Mouse (Mus musculus) heart, embryonic 15.5 days (tissue): ENCODE data around the gene Prox2. TPM values are rescaled to one million over a fixed set of nuclear protein-coding genes. Genes with fewer than 3 reads are reported as not detected.
A peak's percentile ranks its signal among the peaks of the same experiment; 100 is the strongest.

Experiments used
- ATAC-seq: fragments of 200-750 bp; cut with Nextera tagmentation; replicated peaks from 2 replicates; pipeline ENCODE4 v1.8.0; 2017; ENCODE audit warnings: low read depth, moderate TSS enrichment; ENCODE audit not compliant: insufficient number of reproducible peaks, insufficient read depth, low FRiP score
- H3K27ac ChIP-seq: fragments of 300-500 bp; sonication (generic); 2 replicates; pipeline ENCODE4 v1.5.1; 2015; ENCODE audit warnings: mild to moderate bottlenecking, inconsistent platforms
- H3K27me3 ChIP-seq: fragments of 300-500 bp; sonication (generic); 2 replicates; pipeline ENCODE4 v1.6.1; 2015; ENCODE audit warnings: inconsistent platforms
- H3K36me3 ChIP-seq: fragments of 300-500 bp; sonication (generic); 2 replicates; pipeline ENCODE4 v1.6.1; 2015; ENCODE audit warnings: mild to moderate bottlenecking, inconsistent platforms
- H3K4me1 ChIP-seq: fragments of 300-500 bp; sonication (generic); replicated peaks from 2 replicates; pipeline ENCODE4 v1.6.1; 2015; ENCODE audit warnings: inconsistent platforms
- H3K4me2 ChIP-seq: fragments of 300-500 bp; sonication (generic); 2 replicates; pipeline ENCODE4 v1.6.1; 2015; ENCODE audit warnings: inconsistent platforms, mild to moderate bottlenecking, moderate library complexity
- H3K4me3 ChIP-seq: fragments of 300-500 bp; sonication (generic); 2 replicates; pipeline ENCODE4 v1.5.1; 2015; ENCODE audit warnings: mild to moderate bottlenecking, inconsistent platforms
- H3K9ac ChIP-seq: fragments of 300-500 bp; sonication (generic); 2 replicates; pipeline ENCODE4 v1.6.1; 2015; ENCODE audit warnings: mild to moderate bottlenecking, inconsistent platforms
- H3K9me3 ChIP-seq: fragments of 300-500 bp; sonication (generic); replicated peaks from 2 replicates; pipeline ENCODE4 v1.6.1; 2016; ENCODE audit warnings: inconsistent platforms
- WGBS: fragments of 180-500 bp; shearing (Covaris S2); methylation state at CpG from one replicate; pipeline ENCODE4 v1.1.7; 2015; ENCODE audit warnings: mixed read lengths; 5-methylcytosine and 5-hydroxymethylcytosine counted together
- polyA plus RNA-seq: library from polyadenylated mRNA; unstranded; fragments of >200 nt; fragmentation: Nextera tagmentation; extraction: Ambion mirVana; gene quantifications from 2 replicates; pipeline ENCODE4 v1.2.1, GENCODE M21; 2015

Gene Prox2
- polyA plus RNA-seq, 1 experiment from 2014 or later = 2.5 TPM

- H3K27me3 ChIP-seq = no peaks in the 10 kb centered on the region
- H3K4me3 ChIP-seq = no peak overlapping the region
- WGBS = 73% methylated on average over 9 of the region's 9 CpGs
- H3K4me2 ChIP-seq = no peak overlapping the region
- no peak for ATAC-seq
- H3K36me3 ChIP-seq = peaks cover 91% of the 10 kb centered on the region
- H3K27ac ChIP-seq = no peak overlapping the region
- 0 out of 2 replicates have a peak, but pooled peaks cover 4% of the 10 kb centered on the region for H3K4me1 ChIP-seq
- no peak overlapping the region for H3K9ac ChIP-seq
- H3K9me3 ChIP-seq = no peaks in the 10 kb centered on the region
These were observed 18.9 kb upstream of the Prox2 start for GRCm38 (mm10) chr12:85129426-85129978.

GRCm38 (mm10) chr12:85126986-85127603 is 16.5 kb upstream of the Prox2 start:
- Histone ChIP-seq H3K4me2 (no peak overlapping the region), H3K27me3 (no peaks in the 10 kb centered on the region), H3K9me3 (no peaks in the 10 kb centered on the region), H3K36me3 (peaks cover 92% of the 10 kb centered on the region), H3K9ac (no peak overlapping the region), H3K27ac (no peak overlapping the region), H3K4me1 (0 out of 2 replicates have a peak, but pooled peaks cover 4% of the 10 kb centered on the region), H3K4me3 (no peak overlapping the region)
- ATAC-seq = no peak
- 80% methylated on average over 8 of the region's 8 CpGs for WGBS

DNA sequence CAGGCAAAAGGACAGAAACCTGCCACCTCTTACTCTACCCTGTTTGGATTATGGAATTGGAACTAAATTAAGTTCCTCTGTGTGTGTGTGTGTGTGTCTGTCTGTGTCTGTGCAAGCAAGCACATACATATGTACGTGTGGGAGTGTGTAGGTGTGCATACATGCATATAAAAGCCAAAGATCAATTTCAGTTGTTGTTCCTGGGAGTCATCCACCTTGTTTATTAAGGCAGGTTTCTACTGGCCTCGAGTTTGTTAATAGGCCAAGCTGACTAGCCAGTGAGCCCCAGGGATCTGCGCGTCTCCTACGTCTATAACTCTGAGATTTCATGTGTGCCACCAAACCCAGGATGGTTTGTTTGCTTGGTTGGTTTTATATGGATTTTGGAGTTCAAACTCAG is 14.2 kb upstream of the Prox2 start:
- Histone ChIP-seq H3K9ac (no peak overlapping the region), H3K9me3 (no peaks in the 10 kb centered on the region), H3K4me3 (no peak overlapping the region), H3K4me2 (no peak overlapping the region), H3K4me1 (0 out of 2 replicates have a peak, but pooled peaks cover 4% of the 10 kb centered on the region), H3K27me3 (no peaks in the 10 kb centered on the region), H3K27ac (no peak overlapping the region), H3K36me3 (peaks cover 91% of the 10 kb centered on the region)
- no peak for ATAC-seq
- 92% methylated on average over 5 of the region's 5 CpGs for WGBS

GRCm38 (mm10) chr12:85123645-85124044 is 13.1 kb upstream of the Prox2 start:
- H3K4me3 ChIP-seq = no peak overlapping the region
- H3K4me2 ChIP-seq = no peak overlapping the region
- H3K4me1 ChIP-seq = no peaks in the 10 kb centered on the region
- no peaks in the 10 kb centered on the region for H3K27me3 ChIP-seq
- WGBS = 80% methylated on average over 11 of the region's 11 CpGs
- ATAC-seq = no peak
- no peaks in the 10 kb centered on the region for H3K9me3 ChIP-seq
- 0 out of 2 replicates have a peak overlapping the region, but pooled peaks have one; percentile 20 for H3K27ac ChIP-seq
- H3K9ac ChIP-seq = no peak overlapping the region
- H3K36me3 ChIP-seq = peaks cover 93% of the 10 kb centered on the region

DNA sequence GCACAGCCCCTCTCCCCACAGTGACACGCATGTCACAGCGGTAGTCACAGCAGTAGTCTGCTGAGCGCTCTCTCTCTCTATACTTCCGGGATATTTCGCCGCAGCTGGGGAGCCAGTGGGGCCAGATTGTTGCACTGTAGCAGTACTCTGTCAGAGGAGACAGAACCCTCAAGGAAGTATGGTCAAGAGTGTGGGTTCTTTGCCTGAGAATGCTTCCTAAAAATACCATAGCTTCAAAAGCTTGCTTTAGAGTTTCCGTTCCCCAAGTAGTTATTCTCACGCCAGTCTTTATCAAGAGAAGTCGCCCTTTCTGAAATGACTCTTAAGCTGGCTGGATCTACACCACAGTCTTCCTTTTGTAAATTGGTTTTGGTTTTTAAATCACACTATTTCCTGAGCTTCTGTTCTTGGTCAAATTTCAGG is 12.6 kb upstream of the Prox2 start:
- WGBS = 90% methylated on average over 9 of the region's 9 CpGs
- Histone ChIP-seq H3K27ac (0 out of 2 replicates have a peak overlapping the region, but pooled peaks have one; percentile 20), H3K4me2 (no peak overlapping the region), H3K9ac (no peak overlapping the region), H3K9me3 (no peaks in the 10 kb centered on the region), H3K36me3 (peaks cover 93% of the 10 kb centered on the region), H3K4me1 (no peaks in the 10 kb centered on the region), H3K4me3 (no peak overlapping the region), H3K27me3 (no peaks in the 10 kb centered on the region)
- ATAC-seq = no peak

GRCm38 (mm10) chr12:85121806-85122459 is 11.4 kb upstream of the Prox2 start:
- Histone ChIP-seq H3K9me3 (no peaks in the 10 kb centered on the region), H3K27ac (no peak overlapping the region), H3K36me3 (peaks cover 82% of the 10 kb centered on the region), H3K27me3 (no peaks in the 10 kb centered on the region), H3K9ac (no peak overlapping the region), H3K4me3 (no peak overlapping the region), H3K4me2 (no peak overlapping the region), H3K4me1 (no peaks in the 10 kb centered on the region)
- no peak for ATAC-seq
- 85% methylated on average over 9 of the region's 9 CpGs for WGBS

GRCm38 (mm10) chr12:85115678-85116077 is 5.1 kb upstream of the Prox2 start:
- WGBS = 71% methylated on average over 7 of the region's 7 CpGs

GRCm38 (mm10) chr12:85113917-85114316 is 3.4 kb upstream of the Prox2 start:
- H3K27ac ChIP-seq = peak overlapping the region; percentile 25; the same call in 1 of the 2 replicates
- peaks cover 34% of the 10 kb centered on the region for H3K4me1 ChIP-seq
- no peak for ATAC-seq
- 83% methylated on average over 3 of the region's 3 CpGs for WGBS
- no peak overlapping the region for H3K9ac ChIP-seq
- no peak overlapping the region for H3K4me3 ChIP-seq
- H3K9me3 ChIP-seq = no peaks in the 10 kb centered on the region
- H3K4me2 ChIP-seq = no peak overlapping the region
- H3K36me3 ChIP-seq = peaks cover 11% of the 10 kb centered on the region
- no peaks in the 10 kb centered on the region for H3K27me3 ChIP-seq

More at GRCm38 (mm10) chr12:85115678-85116077, 5.1 kb upstream of the Prox2 start:
- no peak overlapping the region for H3K4me2 ChIP-seq
- peaks cover 29% of the 10 kb centered on the region for H3K36me3 ChIP-seq
- H3K9ac ChIP-seq = no peak overlapping the region
- H3K4me3 ChIP-seq = no peak overlapping the region
- no peak for ATAC-seq
- no peak overlapping the region for H3K27ac ChIP-seq
- H3K9me3 ChIP-seq = no peaks in the 10 kb centered on the region
- no peaks in the 10 kb centered on the region for H3K27me3 ChIP-seq
- peaks cover 27% of the 10 kb centered on the region for H3K4me1 ChIP-seq

- WGBS = 80% methylated on average over 3 of the region's 3 CpGs
- Histone ChIP-seq H3K27me3 (no peaks in the 10 kb centered on the region), H3K36me3 (0 out of 2 replicates have a peak, but pooled peaks cover 6% of the 10 kb centered on the region), H3K27ac (peak overlapping the region; percentile 25), H3K9ac (no peak overlapping the region), H3K4me2 (peak overlapping the region; percentile 82; the same call in 1 of the 2 replicates), H3K4me3 (no peak overlapping the region), H3K4me1 (peaks cover 34% of the 10 kb centered on the region), H3K9me3 (no peaks in the 10 kb centered on the region)
- no peak for ATAC-seq
These were observed 2.8 kb upstream of the Prox2 start for GRCm38 (mm10) chr12:85113337-85113736.

DNA sequence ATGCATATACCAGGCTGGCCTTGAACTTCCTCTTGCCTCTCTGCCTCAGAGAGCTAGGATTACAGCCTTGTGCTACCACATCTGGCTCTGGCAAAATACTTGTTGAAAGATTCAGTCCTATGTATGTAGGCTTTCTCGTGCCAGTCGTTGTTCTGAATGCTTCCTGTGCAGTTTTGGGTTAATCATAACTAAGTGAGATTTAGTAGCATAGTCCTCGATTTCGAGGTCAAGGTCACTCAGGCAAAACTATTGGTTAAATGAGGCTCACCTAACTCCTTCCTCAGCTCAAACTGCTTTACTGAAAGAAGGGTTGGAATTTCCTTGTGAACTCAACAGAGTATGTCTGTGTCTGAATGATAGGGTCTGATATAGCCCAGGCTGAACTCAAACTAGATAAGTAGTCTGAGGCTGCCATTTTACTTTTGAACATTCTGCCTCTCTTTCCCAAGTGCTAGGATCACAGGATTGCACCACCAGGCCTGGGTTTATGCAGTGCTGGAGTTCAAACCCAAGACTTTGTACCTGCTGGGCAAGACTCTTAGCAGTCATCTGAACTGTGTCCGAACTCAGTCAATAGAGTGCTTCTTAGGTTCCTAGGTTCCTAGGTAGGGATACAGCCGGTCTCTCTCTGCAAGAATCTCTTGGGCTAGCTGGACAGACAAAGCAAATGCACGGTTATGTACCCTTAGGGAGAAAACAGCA is 2.1 kb upstream of the Prox2 start:
- no peak for ATAC-seq
- H3K9ac ChIP-seq = peak overlapping the region; percentile 6; the same call in 1 of the 2 replicates
- peak overlapping the region; percentile 82 for H3K4me2 ChIP-seq
- H3K27me3 ChIP-seq = no peaks in the 10 kb centered on the region
- 81% methylated on average over 7 of the region's 7 CpGs for WGBS
- no peaks in the 10 kb centered on the region for H3K9me3 ChIP-seq
- peak overlapping the region; percentile 25; the same call in 1 of the 2 replicates for H3K27ac ChIP-seq
- peak overlapping the region; percentile 96 for H3K4me3 ChIP-seq
- peaks cover 34% of the 10 kb centered on the region for H3K4me1 ChIP-seq
- 0 out of 2 replicates have a peak, but pooled peaks cover 3% of the 10 kb centered on the region for H3K36me3 ChIP-seq
